Mouse (Mus musculus): Measurements from ENCODE around the gene Rnf169.
"Not testable (repeated sequence)": the region's sequence is repeated elsewhere in the genome, so short reads cannot be mapped to it uniquely, and the experiment has no call there.

Gene Rnf169

DNA sequence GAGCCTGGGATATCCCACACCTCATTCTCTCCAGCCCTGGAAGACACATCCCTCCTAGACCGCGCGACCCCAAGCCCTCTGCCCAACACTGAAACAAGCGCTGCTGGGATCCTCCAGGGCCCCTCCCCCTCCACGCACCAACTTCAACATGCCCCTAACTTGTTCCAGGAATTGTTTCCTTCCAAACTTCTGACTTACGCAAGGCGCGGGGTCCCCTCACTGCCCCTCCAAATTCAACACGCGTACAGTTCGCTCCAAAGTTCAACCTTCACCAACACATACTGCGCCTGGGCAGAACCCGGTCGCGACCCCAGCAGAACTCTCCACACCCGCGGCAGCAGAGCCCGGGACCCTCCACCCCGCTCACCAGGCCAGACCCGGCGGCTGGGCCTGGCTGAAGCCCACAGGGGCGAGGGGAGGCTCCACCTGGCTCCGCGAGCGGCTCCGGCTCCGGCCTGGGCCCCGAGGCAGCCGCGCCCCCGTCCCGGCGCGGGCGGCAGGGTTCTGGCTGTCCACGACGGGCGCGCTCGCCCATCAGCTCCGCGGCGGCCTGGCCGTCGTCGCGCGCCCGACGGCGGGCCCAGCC lies 609 bp downstream of the Rnf169 start:
- DNase-seq (ENCODE audit: low read depth), result no peak

- no peak for DNase-seq (ENCODE audit: low read depth)
These were observed 1.2 kb downstream of the Rnf169 start for GRCm38 (mm10) chr7:99979081-99979480.

DNA sequence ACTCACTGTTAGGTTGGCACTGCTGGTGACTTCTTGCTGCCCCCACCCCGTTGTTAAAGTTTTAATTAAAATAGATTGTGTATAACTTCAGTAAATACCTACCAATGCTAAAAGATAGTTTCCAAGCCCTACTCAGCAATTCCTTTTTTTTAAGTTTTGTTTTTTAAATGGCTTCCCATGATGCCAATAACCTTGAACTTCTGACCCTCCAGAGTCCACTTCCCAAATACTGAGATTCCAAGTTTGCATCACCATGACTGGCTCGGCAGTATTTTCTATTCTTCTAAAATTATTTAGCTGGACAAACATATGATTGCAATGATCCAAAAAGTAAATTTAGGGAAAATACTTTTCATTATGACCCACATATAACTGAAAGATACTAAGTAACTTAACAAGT lies 2.2 kb downstream of the Rnf169 start:
- DNase-seq (ENCODE audit: low read depth), result no peak

DNA sequence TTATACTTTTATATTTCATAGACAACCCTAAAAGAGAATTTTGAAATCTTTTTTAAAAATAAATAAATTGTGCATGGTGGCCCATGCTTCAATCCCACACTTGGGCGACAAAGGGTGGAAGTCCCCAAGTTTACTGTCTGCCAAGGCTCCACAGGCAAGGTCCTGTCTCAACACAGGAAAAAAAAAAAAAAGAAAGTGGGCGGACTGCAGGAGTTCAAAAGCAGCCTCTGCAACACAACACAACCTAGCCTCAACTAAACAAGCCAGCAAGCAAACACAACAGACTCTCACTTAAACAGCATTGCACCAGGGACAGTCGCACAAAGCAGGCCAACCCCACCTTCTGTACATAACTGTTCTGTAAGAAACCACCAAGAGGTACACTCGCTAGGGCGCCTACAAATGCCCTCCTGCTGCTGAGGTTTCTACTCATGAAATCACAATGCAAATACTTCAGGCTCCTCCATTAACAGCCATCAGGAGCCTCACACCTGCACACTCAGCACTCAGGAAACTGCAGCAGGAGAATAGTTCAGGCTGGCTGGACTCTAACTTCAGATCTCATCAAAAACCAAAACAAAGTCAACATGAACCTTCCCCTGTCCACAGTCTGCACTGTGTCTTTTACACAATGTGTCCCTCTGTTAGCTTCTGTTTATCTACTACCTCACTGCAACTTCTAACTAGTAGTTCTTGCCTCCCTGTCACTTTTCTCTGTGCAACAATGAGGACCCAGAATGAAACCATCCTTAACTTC lies 4.3 kb downstream of the Rnf169 start:
- no peak for DNase-seq (ENCODE audit: low read depth)

DNA sequence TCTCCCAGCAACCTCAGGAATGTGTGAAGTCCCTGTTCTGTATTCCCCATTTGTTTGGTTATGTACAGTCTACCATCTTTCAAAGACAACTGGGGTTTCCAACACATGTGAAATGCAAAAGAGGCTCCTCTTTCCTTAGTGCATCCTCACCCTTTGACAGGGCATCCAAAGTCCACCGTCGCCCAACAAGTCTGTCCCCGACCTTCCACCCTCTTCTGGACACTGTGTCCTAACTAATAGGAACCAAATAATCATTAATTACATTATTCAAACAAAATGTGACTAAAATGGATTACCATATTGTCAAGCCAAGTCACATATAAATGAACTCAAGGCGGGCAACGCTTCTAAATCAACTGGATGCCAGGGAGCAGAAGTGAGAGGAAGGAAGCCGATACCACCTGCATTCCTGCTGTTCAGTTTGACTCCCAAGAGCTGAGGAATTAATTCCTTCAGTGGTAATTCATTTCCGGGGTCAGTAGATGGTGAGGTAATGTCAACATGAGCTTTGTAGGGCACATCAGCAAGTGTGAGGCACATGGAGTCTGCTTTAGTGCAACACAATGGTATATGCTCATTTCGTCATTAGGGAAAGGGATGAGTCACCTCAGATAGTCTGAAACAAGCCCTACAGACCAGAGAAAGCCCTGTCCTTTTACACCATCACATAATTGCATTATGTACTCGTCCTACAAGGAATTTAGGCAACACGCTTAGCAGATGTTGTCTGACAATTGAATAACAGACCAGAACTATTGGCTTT lies 5.9 kb downstream of the Rnf169 start:
- DNase-seq (ENCODE audit: low read depth), result no peak

GRCm38 (mm10) chr7:99972912-99973311 lies 7.3 kb downstream of the Rnf169 start:
- not testable (repeated sequence) for DNase-seq (ENCODE audit: low read depth)

- DNase-seq (ENCODE audit: low read depth), result no peak
These were observed 8.3 kb downstream of the Rnf169 start for GRCm38 (mm10) chr7:99971926-99972325.

- DNase-seq (ENCODE audit: low read depth), result no peak
These were observed 11.1 kb downstream of the Rnf169 start for GRCm38 (mm10) chr7:99969151-99969550.

DNA sequence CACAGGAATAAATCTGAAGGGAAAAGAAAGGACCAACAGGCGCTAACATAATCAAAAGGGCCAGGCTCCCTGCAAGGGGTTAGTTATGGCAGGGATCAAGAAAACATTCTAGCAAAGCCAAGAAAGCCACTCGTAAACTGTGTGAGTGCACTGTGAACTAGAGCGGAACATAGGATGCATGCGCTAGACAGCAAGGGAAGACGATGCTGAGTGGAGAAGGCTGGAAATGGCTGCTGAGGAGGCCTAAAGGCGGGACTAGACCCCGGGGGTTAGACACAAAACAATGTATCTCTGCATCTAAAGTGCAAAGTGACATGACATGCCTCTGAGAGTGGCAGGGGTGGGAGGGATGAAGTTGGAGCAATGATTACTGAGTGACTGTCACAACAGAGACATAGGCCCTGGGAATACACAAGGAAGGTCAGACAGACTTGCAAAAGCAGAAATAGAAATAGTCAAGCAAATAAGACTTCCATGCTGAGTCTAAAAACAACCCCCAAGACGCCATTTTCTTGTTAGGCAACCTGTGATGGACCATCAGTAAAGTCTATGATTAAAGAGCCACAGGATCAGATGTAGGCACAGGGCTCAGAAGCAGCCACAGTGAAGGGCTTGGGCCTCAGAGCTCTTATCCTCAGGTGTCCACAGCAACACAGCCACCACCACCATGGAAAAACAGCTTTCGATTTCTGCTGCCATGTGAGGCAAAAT lies 14.1 kb downstream of the Rnf169 start:
- DNase-seq (ENCODE audit: low read depth), result no peak

DNA sequence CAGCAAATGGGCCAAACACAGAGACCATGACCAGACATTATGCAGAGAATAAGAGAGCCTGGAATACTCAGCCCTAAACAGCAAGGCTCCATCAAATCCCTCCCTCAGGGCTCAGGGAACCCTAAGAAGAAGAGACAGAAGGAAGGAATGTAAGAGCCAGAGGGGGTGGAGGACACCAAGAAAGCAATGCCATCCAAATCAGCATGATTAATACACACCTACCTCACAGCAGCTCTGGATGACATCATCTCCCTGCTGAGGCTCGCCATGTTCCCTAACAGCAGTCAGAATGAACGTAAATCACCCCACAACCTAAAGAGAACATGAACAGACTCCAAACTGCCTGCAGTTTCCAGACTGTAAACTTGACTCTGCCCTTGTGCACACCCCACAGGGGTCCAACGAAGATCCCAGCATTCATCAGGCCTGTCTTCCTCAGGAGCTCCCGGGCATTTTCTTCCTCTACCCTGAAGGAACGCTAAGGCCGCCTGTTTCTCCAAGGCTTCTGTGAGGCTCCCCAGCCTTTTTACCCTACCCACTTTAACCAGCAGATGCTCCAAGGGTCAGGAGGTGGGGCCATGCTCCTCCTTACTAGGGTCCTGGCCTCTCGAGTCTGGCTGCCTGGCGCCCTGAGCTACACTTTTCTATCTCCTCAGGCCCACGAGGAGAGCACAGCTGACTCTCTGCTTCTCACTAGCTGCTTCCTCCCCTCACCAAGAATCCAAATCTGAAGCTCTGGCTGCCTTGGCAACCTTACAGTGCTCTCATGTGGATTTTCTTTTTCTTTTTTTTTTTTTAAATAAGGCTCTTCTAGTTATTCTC lies 15.0 kb downstream of the Rnf169 start:
- no peak for DNase-seq (ENCODE audit: low read depth)

GRCm38 (mm10) chr7:99963237-99963860 lies 16.9 kb downstream of the Rnf169 start:
- DNase-seq (ENCODE audit: low read depth), result no peak

GRCm38 (mm10) chr7:99962536-99963236 lies 17.6 kb downstream of the Rnf169 start:
- no peak for DNase-seq (ENCODE audit: low read depth)

- DNase-seq (ENCODE audit: low read depth), result no peak
These were observed 18.7 kb downstream of the Rnf169 start for GRCm38 (mm10) chr7:99961518-99961917.

- not testable (repeated sequence) for DNase-seq (ENCODE audit: low read depth)
These were observed 19.7 kb downstream of the Rnf169 start for GRCm38 (mm10) chr7:99960571-99960970.

DNA sequence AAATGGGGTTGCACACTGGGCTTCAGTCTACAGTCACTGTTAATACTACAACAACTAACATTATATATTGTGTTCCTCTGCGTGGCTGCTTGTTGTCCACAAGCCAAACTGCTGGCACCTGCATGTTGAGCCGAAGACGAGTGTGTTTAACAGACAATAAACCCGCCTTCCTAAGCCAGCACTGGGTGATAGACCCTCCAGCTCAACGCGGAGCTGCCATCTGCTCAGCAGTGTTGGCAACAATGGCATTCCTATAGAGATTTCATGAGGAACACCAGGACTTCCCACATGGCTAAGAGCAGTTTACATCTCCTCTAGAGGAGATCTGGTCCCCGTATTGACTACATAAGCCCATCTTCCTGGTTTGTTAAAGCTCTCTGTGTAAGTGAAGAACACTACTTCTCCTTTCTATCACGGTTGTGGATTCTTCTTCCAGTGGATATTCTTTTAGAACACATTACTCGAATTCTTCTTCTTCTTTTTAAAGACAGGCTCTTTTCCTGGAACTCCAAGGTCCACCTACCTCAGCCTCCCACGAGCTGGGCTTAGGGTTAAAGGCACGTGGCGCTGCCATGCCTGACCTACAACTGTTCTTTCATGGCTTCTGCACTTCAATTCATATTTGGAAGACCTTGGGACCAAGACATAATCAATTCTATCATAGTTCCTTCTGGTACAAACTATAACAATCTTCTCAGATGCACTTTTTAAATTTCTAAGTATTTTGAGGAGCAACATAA lies 22.9 kb downstream of the Rnf169 start:
- no peak for DNase-seq (ENCODE audit: low read depth)

- DNase-seq (ENCODE audit: low read depth), result no peak
These were observed 24.2 kb downstream of the Rnf169 start for GRCm38 (mm10) chr7:99956095-99956494.

DNA sequence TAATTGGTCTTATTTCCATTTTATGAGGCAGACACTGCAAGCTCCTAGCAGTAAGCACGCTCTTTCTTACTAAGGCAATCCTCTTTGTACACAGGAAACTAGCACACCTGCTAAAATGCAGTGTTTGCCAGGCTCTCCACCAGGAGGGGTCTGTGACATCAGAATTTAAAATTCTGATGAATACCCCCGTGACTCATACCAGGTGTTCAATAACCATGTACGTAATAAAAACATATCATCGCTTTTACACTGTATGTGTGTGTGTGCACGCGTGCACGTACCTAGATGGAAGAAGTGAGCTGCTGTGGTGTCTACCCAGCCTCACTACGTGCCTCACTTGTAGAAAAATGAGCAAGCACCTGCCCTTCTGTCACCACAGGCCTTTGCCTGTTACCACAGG lies 26.0 kb downstream of the Rnf169 start:
- DNase-seq (ENCODE audit: low read depth), result no peak

DNA sequence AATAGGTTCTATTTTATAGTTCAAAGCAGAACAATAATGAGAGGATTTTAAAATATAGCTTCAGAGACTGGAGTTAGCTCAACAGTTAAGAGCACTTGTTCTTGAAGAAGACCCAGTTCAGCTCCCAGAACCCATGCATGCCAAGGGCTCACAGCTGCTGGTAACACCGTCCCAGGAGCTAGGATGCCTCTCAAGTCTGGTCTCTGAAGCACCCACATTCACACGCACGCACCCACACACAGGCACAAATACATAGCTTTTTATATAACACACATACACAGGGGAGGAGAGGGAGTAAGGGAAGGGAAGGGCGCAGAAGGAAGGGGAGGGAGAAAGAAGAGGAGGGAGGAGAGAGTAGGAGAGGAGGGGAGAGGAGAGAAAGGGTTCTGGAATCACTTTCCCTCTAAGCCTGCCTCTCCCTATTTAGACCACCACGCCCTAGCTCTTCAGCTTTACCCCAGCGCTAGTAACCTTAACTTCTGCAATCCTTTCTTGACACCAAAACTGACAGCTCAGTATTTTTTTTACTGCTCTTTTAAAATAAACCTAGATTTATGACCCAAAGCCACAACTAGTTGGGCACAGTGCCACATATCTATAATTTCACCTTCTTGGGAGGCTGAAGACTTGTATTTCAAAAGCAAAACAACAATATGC lies 26.7 kb downstream of the Rnf169 start:
- no peak for DNase-seq (ENCODE audit: low read depth)

GRCm38 (mm10) chr7:99947329-99947728 lies 32.9 kb downstream of the Rnf169 start:
- no peak for DNase-seq (ENCODE audit: low read depth)
